13 mouse cellular contexts compared by ENCODE assay signal in genomic region chr10:45676796-45677195, GRCm38 (mm10).
DNase-seq lines count a peak whose midpoint lies in the region; ATAC-seq and TF ChIP-seq lines count a peak whose summit lies in the region.
"Had no signal": no experiment of that assay in that cellular context is flagged by ENCODE, and none has a peak within 500 bp of the region (broad histone marks: within the 10 kb centered on the region; RNA-seq: fewer than 3 reads in every experiment).

No protein-coding gene starts in this region.

- H3K4me1 ChIP-seq in cerebellum, adult 2 months (ENCODE audit: control insufficient read depth, insufficient read depth, low read length): no peaks in the 10 kb centered on the region
- H3K4me1 ChIP-seq in kidney, postnatal 0 days (replicated peaks; ENCODE audit: insufficient read depth, low read length): no peaks in the 10 kb centered on the region
- 0 out of 4 replicates have a peak, but pooled peaks cover 0 to 2% of the 10 kb centered on the region in 2 experiments for H3K4me1 ChIP-seq in MEL (ENCODE audit: control insufficient read depth in 1 of 2, insufficient read depth in 2 of 2, low read length in 2 of 2)
- H3K4me1 ChIP-seq: embryonic facial prominence, embryonic 12.5 days; heart, embryonic 13.5 days had no signal

- H3K79me2 ChIP-seq in MEL (ENCODE audit: control insufficient read depth, insufficient read depth, low read length, poor library complexity): no peaks in the 10 kb centered on the region

- TF ChIP-seq RAD21 in MEL (IDR thresholded peaks at IDR 0.05; ENCODE audit: low read depth, low read length): peak; percentile 80

- no peak overlapping the region for H3K9ac ChIP-seq in kidney, postnatal 0 days (ENCODE audit: low read depth, low read length)
- H3K9ac ChIP-seq in MEL (ENCODE audit: control insufficient read depth, low read depth, low read length, poor library complexity, severe bottlenecking): no peak overlapping the region
- H3K9ac ChIP-seq: embryonic facial prominence, embryonic 12.5 days; heart, embryonic 13.5 days had no signal

- H3K4me3 ChIP-seq in cerebellum, adult 2 months (replicated peaks; ENCODE audit: insufficient read depth, low read depth, low read length): no peak overlapping the region
- no peak overlapping the region for H3K4me3 ChIP-seq in kidney, postnatal 0 days (replicated peaks; ENCODE audit: low read depth, low read length)
- H3K4me3 ChIP-seq in MEL (ENCODE audit: control insufficient read depth in 1 of 2, insufficient read depth in 1 of 2, low read depth in 2 of 2, low read length in 2 of 2): no peak overlapping the region
- H3K4me3 ChIP-seq: embryonic facial prominence, embryonic 12.5 days; heart, embryonic 13.5 days had no signal

- no peak for TF ChIP-seq EP300 in MEL (IDR thresholded peaks at IDR 0.05; ENCODE audit: low read depth in 1 of 2, low read length in 2 of 2)

- no peak for TF ChIP-seq CTCF in cerebellum, adult 2 months (IDR thresholded peaks at IDR 0.05; ENCODE audit: borderline replicate concordance, insufficient read depth, low read depth, low read length)
- peak; percentile 74 for TF ChIP-seq CTCF in kidney, postnatal 0 days (IDR thresholded peaks at IDR 0.05; ENCODE audit: low read depth)
- peak; percentile 8 to 72 (median 19); a peak in 2 of 6 replicates for TF ChIP-seq CTCF in MEL (IDR thresholded peaks at IDR 0.05 in 2 of 3, conservative IDR thresholded peaks at IDR 0.05 in 1 of 3; ENCODE audit: control insufficient read depth in 1 of 3, insufficient read depth in 1 of 3, low read depth in 2 of 3, low read length in 3 of 3, poor library complexity in 1 of 3, severe bottlenecking in 1 of 3)

- no peak for ATAC-seq in kidney, postnatal 0 days (replicated peaks; ENCODE audit: low FRiP score, low read depth)
- ATAC-seq in granulocyte monocyte progenitor cell, adult 5-6 weeks (replicated peaks; ENCODE audit: poor library complexity, severe bottlenecking): peak; percentile 56

- DNase-seq in cerebellum, adult 9-10 months: peak; percentile 22
- DNase-seq in cerebellum, adult 2 months: no peak
- DNase-seq in kidney, postnatal 0 days (ENCODE audit: low spot score): peak; percentile 65
- DNase-seq in kidney, adult 11 months: no peak
- DNase-seq in MEL (ENCODE audit: low read depth, low spot score): peak; percentile 42
- no peak for DNase-seq in yolk sac, embryonic 10.5 days (ENCODE audit: low spot score)
- no peak for DNase-seq in urinary bladder, postnatal 36 days (ENCODE audit: low spot score in 2 of 2)
- DNase-seq: kidney, postnatal 10 days; right cerebral cortex, adult 18-20 months had no signal

- no peaks in the 10 kb centered on the region for H3K9me3 ChIP-seq in kidney, postnatal 0 days (replicated peaks; ENCODE audit: low read length)
- no peaks in the 10 kb centered on the region for H3K9me3 ChIP-seq in MEL (replicated peaks; ENCODE audit: insufficient read depth, low read length)
- H3K9me3 ChIP-seq: heart, embryonic 13.5 days had no signal

- no peaks in the 10 kb centered on the region for H3K27me3 ChIP-seq in cerebellum, adult 2 months (ENCODE audit: control insufficient read depth, insufficient read depth, low read length)
- H3K27me3 ChIP-seq in kidney, postnatal 0 days (ENCODE audit: insufficient read depth, low read length): no peaks in the 10 kb centered on the region
- H3K27me3 ChIP-seq in MEL (ENCODE audit: control insufficient read depth in 1 of 2, insufficient read depth in 2 of 2, low read length in 2 of 2): no peaks in the 10 kb centered on the region
- H3K27me3 ChIP-seq: embryonic facial prominence, embryonic 12.5 days; heart, embryonic 13.5 days had no signal

- TF ChIP-seq POLR2A in cerebellum, adult 2 months (IDR thresholded peaks at IDR 0.05; ENCODE audit: borderline replicate concordance, insufficient read depth, low read length): no peak
- no peak for TF ChIP-seq POLR2A in MEL (IDR thresholded peaks at IDR 0.05; ENCODE audit: control insufficient read depth in 1 of 2, insufficient read depth in 1 of 2, low read depth in 1 of 2, low read length in 2 of 2, poor library complexity in 1 of 2)

- 0 out of 2 replicates have a peak, but pooled peaks cover 5% of the 10 kb centered on the region for H3K36me3 ChIP-seq in kidney, postnatal 0 days (ENCODE audit: insufficient read depth, low read length)
- peaks cover 0 to 4% of the 10 kb centered on the region in 2 experiments; a peak in 1 of 4 replicates for H3K36me3 ChIP-seq in MEL (ENCODE audit: control insufficient read depth in 1 of 2, insufficient read depth in 2 of 2, low read length in 2 of 2)

- no peak overlapping the region for H3K27ac ChIP-seq in cerebellum, adult 2 months (ENCODE audit: insufficient read depth, low read length)
- no peak overlapping the region for H3K27ac ChIP-seq in kidney, postnatal 0 days
- H3K27ac ChIP-seq in MEL (ENCODE audit: control insufficient read depth, low read depth, low read length): no peak overlapping the region
- H3K27ac ChIP-seq: embryonic facial prominence, embryonic 12.5 days; heart, embryonic 13.5 days; macrophage had no signal

- no peak overlapping the region for H3K4me2 ChIP-seq in kidney, postnatal 0 days (ENCODE audit: low read length)
- H3K4me2 ChIP-seq: embryonic facial prominence, embryonic 12.5 days; heart, embryonic 13.5 days had no signal

TF ChIP-seq in MEL, 35 proteins besides CTCF, POLR2A, EP300 and RAD21:
- no peak for TF ChIP-seq RCOR1 (IDR thresholded peaks at IDR 0.05; ENCODE audit: low read depth, low read length)
- peak; percentile 37 for TF ChIP-seq ZC3H11A (IDR thresholded peaks at IDR 0.05; ENCODE audit: low read depth, low read length)
- no peak for TF ChIP-seq CHD2 (IDR thresholded peaks at IDR 0.05; ENCODE audit: low read length)
- no peak for TF ChIP-seq JUND (IDR thresholded peaks at IDR 0.05; ENCODE audit: low read depth, low read length)
- TF ChIP-seq SMC3 (IDR thresholded peaks at IDR 0.05; ENCODE audit: low read depth, low read length): peak; percentile 47; the same call in 1 of the 2 replicates

Comparison
In these comparisons a context has a peak if more than half of its experiments do, and no peak if none do; other contexts are left out.
1. DNase-seq: peak in cerebellum, adult 9-10 months (single experiment), kidney, postnatal 0 days (single experiment) and MEL (single experiment); none in cerebellum, adult 2 months (0 of 2), kidney, adult 11 months (single experiment), yolk sac, embryonic 10.5 days (single experiment) and urinary bladder, postnatal 36 days (0 of 2).